In the genomic region with DNA sequence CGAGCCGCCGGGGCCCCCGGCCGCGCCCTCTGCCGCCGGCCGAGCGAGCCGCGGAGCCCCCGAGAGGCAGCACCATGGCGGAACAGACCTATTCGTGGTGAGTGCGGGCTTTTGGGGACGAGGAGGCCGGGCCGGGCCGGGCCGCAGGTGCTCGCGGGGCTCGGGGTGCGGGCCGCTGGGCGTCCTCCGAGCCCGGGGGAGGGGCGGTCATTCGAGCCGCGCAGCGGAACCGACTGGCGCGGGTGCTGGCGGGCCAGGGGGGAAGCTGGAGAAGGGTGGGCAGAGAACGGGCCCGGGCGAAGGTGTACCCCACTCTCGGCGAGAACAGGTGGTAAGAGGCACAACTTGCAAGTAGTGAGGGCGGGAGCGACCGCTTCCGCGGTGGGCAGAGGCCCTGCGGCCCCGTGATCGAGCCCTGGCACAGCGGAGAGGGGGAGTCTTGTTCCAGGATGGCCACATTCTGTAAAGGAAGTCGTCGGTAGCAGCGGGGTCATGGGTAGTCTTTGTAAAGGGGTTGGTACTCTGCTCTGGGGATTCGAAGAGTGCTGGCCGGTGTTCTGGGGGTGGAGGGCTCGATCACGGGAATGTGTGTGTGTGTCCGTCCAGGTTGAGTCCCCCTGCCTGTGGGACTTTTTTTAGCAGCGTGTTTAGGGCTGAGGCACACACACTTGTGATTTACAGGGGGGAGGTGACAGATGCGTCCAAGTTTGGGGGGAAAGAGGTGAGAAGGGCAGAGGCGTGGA, we compare ENCODE assay signal across 8 mouse cellular contexts. TPM values are rescaled to one million over a fixed set of nuclear protein-coding genes. Genes with fewer than 3 reads are reported as not detected.
A peak's percentile ranks its signal among the peaks of the same experiment; 100 is the strongest.
DNase-seq lines count a peak whose midpoint lies in the region; ATAC-seq and TF ChIP-seq lines count a peak whose summit lies in the region.

No protein-coding gene starts in this region.

- H3K4me1 ChIP-seq in MEL (ENCODE audit: control insufficient read depth in 1 of 2, insufficient read depth in 2 of 2, low read length in 2 of 2): peaks cover 16 to 40% of the 10 kb centered on the region in 2 experiments
- peaks cover 27% of the 10 kb centered on the region for H3K4me1 ChIP-seq in forebrain, embryonic 16.5 days (replicated peaks; ENCODE audit: control insufficient read depth, insufficient read depth, low read length)
- peaks cover 14% of the 10 kb centered on the region; the same call in 1 of the 2 replicates for H3K4me1 ChIP-seq in lung, postnatal 0 days (ENCODE audit: insufficient read depth, low read depth, low read length)

- H3K79me2 ChIP-seq in MEL (ENCODE audit: control insufficient read depth, insufficient read depth, low read length, poor library complexity): peaks cover 51% of the 10 kb centered on the region

- TF ChIP-seq RAD21 in MEL (IDR thresholded peaks at IDR 0.05; ENCODE audit: low read depth, low read length): no peak

- peak overlapping the region; percentile 71 for H3K4me2 ChIP-seq in forebrain, embryonic 16.5 days (ENCODE audit: low read length)
- H3K4me2 ChIP-seq in lung, postnatal 0 days (replicated peaks; ENCODE audit: low read depth, low read length): peak overlapping the region; percentile 67

- H3K4me3 ChIP-seq in MEL (ENCODE audit: control insufficient read depth in 1 of 2, insufficient read depth in 1 of 2, low read depth in 2 of 2, low read length in 2 of 2): peak overlapping the region; percentile 84 to 85
- H3K4me3 ChIP-seq in forebrain, embryonic 16.5 days (replicated peaks; ENCODE audit: low read length): peak overlapping the region; percentile 88
- peak overlapping the region; percentile 100 for H3K4me3 ChIP-seq in lung, postnatal 0 days (ENCODE audit: low read depth, low read length)

- TF ChIP-seq CTCF in MEL (IDR thresholded peaks at IDR 0.05 in 2 of 3, conservative IDR thresholded peaks at IDR 0.05 in 1 of 3; ENCODE audit: control insufficient read depth in 1 of 3, insufficient read depth in 1 of 3, low read depth in 2 of 3, low read length in 3 of 3, poor library complexity in 1 of 3, severe bottlenecking in 1 of 3): no peak
- peak; percentile 47 for TF ChIP-seq CTCF in lung, postnatal 0 days (IDR thresholded peaks at IDR 0.05)

- ATAC-seq in forebrain, embryonic 16.5 days: peak; percentile 37
- ATAC-seq in lung, postnatal 0 days: no peak; the same call in none of the 2 replicates

- no peak for TF ChIP-seq EP300 in MEL (IDR thresholded peaks at IDR 0.05; ENCODE audit: low read depth in 1 of 2, low read length in 2 of 2)
- TF ChIP-seq EP300 in lung, postnatal 0 days (IDR thresholded peaks at IDR 0.05): no peak

- WGBS in forebrain, embryonic 16.5 days: 1% methylated on average over 59 of the region's 63 CpGs
- 1% methylated on average over 53 of the region's 63 CpGs for whole genome bisulfite sequencing in lung, postnatal 0 days

- TF ChIP-seq POLR2A in MEL (IDR thresholded peaks at IDR 0.05; ENCODE audit: control insufficient read depth in 1 of 2, insufficient read depth in 1 of 2, low read depth in 1 of 2, low read length in 2 of 2, poor library complexity in 1 of 2): peak in 1 of 2 experiments; percentile 36; a peak in 1 of 4 replicates

- H3K27ac ChIP-seq in MEL (ENCODE audit: control insufficient read depth, low read depth, low read length): peak overlapping the region; percentile 0
- H3K27ac ChIP-seq in forebrain, embryonic 16.5 days (ENCODE audit: low read length): peak overlapping the region; percentile 92
- H3K27ac ChIP-seq in lung, postnatal 0 days (ENCODE audit: low read length): peak overlapping the region; percentile 92

- H3K9ac ChIP-seq in MEL (ENCODE audit: control insufficient read depth, low read depth, low read length, poor library complexity, severe bottlenecking): peak overlapping the region; percentile 96
- H3K9ac ChIP-seq in forebrain, embryonic 16.5 days (replicated peaks; ENCODE audit: low read depth, low read length): peak overlapping the region; percentile 88
- H3K9ac ChIP-seq in lung, postnatal 0 days (replicated peaks; ENCODE audit: low read depth): peak overlapping the region; percentile 92

- H3K36me3 ChIP-seq in MEL (ENCODE audit: control insufficient read depth in 1 of 2, insufficient read depth in 2 of 2, low read length in 2 of 2): peaks cover 0 to 43% of the 10 kb centered on the region in 2 experiments; a peak in 2 of 4 replicates
- no peaks in the 10 kb centered on the region for H3K36me3 ChIP-seq in forebrain, embryonic 16.5 days (ENCODE audit: control insufficient read depth, insufficient read depth)
- H3K36me3 ChIP-seq in lung, postnatal 0 days (ENCODE audit: insufficient read depth, low read length): no peaks in the 10 kb centered on the region

- DNase-seq in MEL (ENCODE audit: low read depth, low spot score): peak; percentile 59
- DNase-seq in cerebellum, adult 18-20 months: peak; percentile 53 to 64
- DNase-seq in heart, postnatal 4 days: peak; percentile 60
- DNase-seq in layer of hippocampus, adult 8-10 months (ENCODE audit: low spot score in 2 of 2): peak; percentile 20 to 21
- peak; percentile 49 for DNase-seq in lung, postnatal 0 days (ENCODE audit: low spot score)
- peak; percentile 25 for DNase-seq in ovary, adult 18-20 months (ENCODE audit: low spot score)
- DNase-seq in thymus, postnatal 10 days (ENCODE audit: low spot score in 2 of 2): peak; percentile 49 to 55

- H3K27me3 ChIP-seq in MEL (ENCODE audit: control insufficient read depth in 1 of 2, insufficient read depth in 2 of 2, low read length in 2 of 2): no peaks in the 10 kb centered on the region
- H3K27me3 ChIP-seq in forebrain, embryonic 16.5 days (replicated peaks; ENCODE audit: control insufficient read depth, insufficient read depth, low read length): no peaks in the 10 kb centered on the region
- H3K27me3 ChIP-seq in lung, postnatal 0 days (replicated peaks; ENCODE audit: insufficient read depth, low read length): no peaks in the 10 kb centered on the region

- H3K9me3 ChIP-seq in MEL (replicated peaks; ENCODE audit: insufficient read depth, low read length): no peaks in the 10 kb centered on the region
- no peaks in the 10 kb centered on the region for H3K9me3 ChIP-seq in forebrain, embryonic 16.5 days (ENCODE audit: control insufficient read depth, low read length)
- H3K9me3 ChIP-seq in lung, postnatal 0 days (ENCODE audit: low read length): no peaks in the 10 kb centered on the region

TF ChIP-seq in MEL, 35 proteins besides CTCF, POLR2A, EP300 and RAD21:
- 0 out of 2 replicates have a peak, but pooled peaks have one; percentile 68 for TF ChIP-seq CHD1 (IDR thresholded peaks at IDR 0.05; ENCODE audit: low read depth, low read length)
- no peak for TF ChIP-seq MAX (IDR thresholded peaks at IDR 0.05; ENCODE audit: low read length)
- peak; percentile 63 for TF ChIP-seq SIN3A (IDR thresholded peaks at IDR 0.05; ENCODE audit: low read length)
- peak; percentile 17; the same call in 1 of the 2 replicates for TF ChIP-seq HCFC1 (IDR thresholded peaks at IDR 0.05; ENCODE audit: low read depth, low read length)
- TF ChIP-seq SMC3 (IDR thresholded peaks at IDR 0.05; ENCODE audit: low read depth, low read length): no peak
- peak; percentile 68; the same call in 1 of the 2 replicates for TF ChIP-seq MXI1 (IDR thresholded peaks at IDR 0.05; ENCODE audit: low read depth, low read length)
- 0 out of 2 replicates have a peak, but pooled peaks have one; percentile 84 for TF ChIP-seq UBTF (IDR thresholded peaks at IDR 0.05; ENCODE audit: borderline replicate concordance, insufficient read depth, low read depth, low read length)

RNA-seq across cellular contexts. Expression of a gene that starts 0.8 kb away (rescaled TPM):
- 25.8 and 29.5 TPM in 2 replicates for total RNA-seq in MEL (2012; rRNA removed)
- polyA plus RNA-seq in MEL (2012; ENCODE audit: insufficient read depth in 1 of 2, insufficient read length in 2 of 2, low read depth in 1 of 2, low replicate concordance in 2 of 2, missing spikeins in 1 of 2): 10 to 100 TPM in 1 of 2 experiments, not detected in 1; 50.9 TPM
- 16.5 and 16.6 TPM in 2 replicates for polyA plus RNA-seq in forebrain, embryonic 16.5 days (2015; fragmentation: Nextera tagmentation; extraction: Ambion mirVana)
- 10 to 100 TPM; 52.1 to 53.3 TPM for total RNA-seq in heart, postnatal 4 days (2021)
- total RNA-seq in layer of hippocampus, adult 8-10 months (2022): 10 to 100 TPM; 71.6 to 80.6 (median 77.4) TPM
- polyA plus RNA-seq in lung, postnatal 0 days (2015; fragmentation: Nextera tagmentation; extraction: Ambion mirVana): 16.6 and 22.8 TPM in 2 replicates

RNA-seq across cellular contexts. Expression of a gene that starts 40.8 kb away (rescaled TPM):
- total RNA-seq in MEL (2012; rRNA removed): 0.08 TPM in 1 of 2 replicates, not detected in the other
- polyA plus RNA-seq in MEL (2012; ENCODE audit: insufficient read depth in 1 of 2, insufficient read length in 2 of 2, low read depth in 1 of 2, low replicate concordance in 2 of 2, missing spikeins in 1 of 2): under 1 TPM in 1 of 2 experiments, not detected in 1; 0.28 TPM
- polyA plus RNA-seq in forebrain, embryonic 16.5 days (2015; fragmentation: Nextera tagmentation; extraction: Ambion mirVana): 0.06 TPM in 1 of 2 replicates, not detected in the other
- not detected for total RNA-seq in heart, postnatal 4 days (2021)
- total RNA-seq in layer of hippocampus, adult 8-10 months (2022): not detected
- polyA plus RNA-seq in lung, postnatal 0 days (2015; fragmentation: Nextera tagmentation; extraction: Ambion mirVana): not detected in 2 replicates

Comparison
In these comparisons a context has a peak if more than half of its experiments do, and no peak if none do; other contexts are left out.
1. H3K27ac ChIP-seq: peak in every context shown above with its lines; median percentile 92 in forebrain, embryonic 16.5 days; 92 in lung, postnatal 0 days; 0 in MEL.